Mouse (Mus musculus) small intestine, adult 2 months (tissue): Measurements from ENCODE around the gene Gabrg3.

Experiments
- CTCF ChIP-seq: fragments of 200-500 bp; IDR thresholded peaks from 2 replicates; pipeline ENCODE4 v1.5.1; 2012; ENCODE audit warnings: low read depth, mild to moderate bottlenecking, control low read depth, inconsistent platforms, low read length, moderate library complexity, mixed read lengths; ENCODE audit not compliant: insufficient replicate concordance, insufficient read length; ENCODE audit errors: extremely low read depth
- POLR2A ChIP-seq: fragments of 200-500 bp; IDR thresholded peaks from 2 replicates; pipeline ENCODE4 v1.6.1; 2012; ENCODE audit warnings: low read depth, mild to moderate bottlenecking, control low read depth, inconsistent platforms, low read length, moderate library complexity

- TF ChIP-seq CTCF (no peak), POLR2A (no peak)
Measured at GRCm38 (mm10) chr7:56801841-56802240, 585.1 kb downstream of the Gabrg3 start.
